Mouse (Mus musculus): ENCODE data around the gene Mettl3. TPM values are rescaled to one million over a fixed set of nuclear protein-coding genes. Genes with fewer than 3 reads are reported as not detected.

Gene Mettl3
- polyA plus RNA-seq, 1 experiment from 2014 or later, result 57.8 TPM

DNA sequence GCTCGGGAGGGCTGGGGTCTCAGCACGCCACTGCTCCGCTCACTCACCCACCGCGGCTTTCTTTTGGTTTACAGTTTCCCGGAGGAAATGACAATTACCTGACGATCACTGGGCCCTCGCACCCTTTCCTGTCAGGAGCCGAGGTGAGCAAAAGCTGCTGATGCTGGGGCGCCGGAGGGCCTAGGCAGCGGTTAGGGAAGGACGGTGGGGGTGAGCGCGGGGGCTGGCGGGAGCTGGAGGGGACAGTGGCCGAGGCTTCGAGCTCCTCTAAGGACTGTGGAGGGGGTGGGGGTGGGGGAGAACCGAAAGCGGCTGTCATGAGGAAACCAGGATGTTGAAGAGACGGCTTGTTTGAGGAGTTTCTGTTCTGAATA lies 25.2 kb downstream of the Mettl3 start:
- Histone ChIP-seq H3K4me2 (replicated peaks) (peak overlapping the region; percentile 75), H3K36me3 (peaks cover 13% of the 10 kb centered on the region), H3K9me3 (no peaks in the 10 kb centered on the region), H3K27ac (peak overlapping the region; percentile 88), H3K9ac (replicated peaks) (peak overlapping the region; percentile 90), H3K27me3 (no peaks in the 10 kb centered on the region), H3K4me3 (replicated peaks) (peak overlapping the region; percentile 90), H3K4me1 (replicated peaks) (peaks cover 17% of the 10 kb centered on the region)
- under 1% methylated on average over 21 of the region's 21 CpGs for WGBS
- peak; percentile 57 for ATAC-seq

DNA sequence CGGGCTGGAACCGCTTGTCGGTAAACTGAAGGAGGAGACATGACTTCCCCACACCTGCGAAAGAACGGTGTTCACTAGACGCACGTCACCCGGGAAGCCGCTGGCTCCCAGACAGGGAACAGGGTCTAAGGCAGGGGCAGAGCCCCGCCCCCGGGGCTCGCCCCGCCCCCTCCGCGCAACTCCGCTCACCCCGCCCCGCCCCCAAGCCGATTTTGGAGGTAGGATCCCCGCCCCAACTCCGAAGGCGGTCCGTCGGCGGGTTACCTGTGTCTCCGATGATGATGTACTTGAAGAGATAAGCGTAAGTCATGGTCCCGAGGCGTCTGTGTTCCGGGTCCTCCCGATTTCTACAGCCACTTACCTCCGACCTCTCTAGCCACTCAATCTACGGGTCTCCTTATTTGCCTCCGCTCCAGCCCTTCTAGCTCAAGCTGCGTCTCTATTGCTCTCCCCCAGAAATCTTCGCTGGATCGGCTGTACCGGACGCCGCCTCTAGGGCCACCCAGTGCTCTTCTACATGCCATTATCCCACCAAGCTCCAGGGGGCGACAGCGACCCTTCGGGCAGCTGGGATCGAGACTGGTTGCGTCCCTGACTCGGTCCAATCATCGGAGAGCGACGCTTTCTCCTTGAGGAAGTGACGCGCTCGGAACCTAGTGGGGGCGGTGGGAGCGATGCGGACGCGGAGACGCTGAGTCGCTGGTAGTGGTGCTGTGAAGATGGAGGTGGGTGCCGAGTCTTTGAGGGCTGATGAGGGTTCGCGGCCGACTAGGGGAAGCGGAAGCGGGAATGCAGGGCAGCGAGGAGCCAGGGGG lies 25.8 kb downstream of the Mettl3 start, which contains the start of the genes Tox4 and Rab2b:
TSS of gene Tox4 (plus strand) at position 215 of the 815 bp plus-strand sequence.
TSS of gene Rab2b (minus strand) at position 614 of the 815 bp plus-strand sequence.
- peak within 1 kb of the TSS; percentile 88 for H3K27ac ChIP-seq

DNA sequence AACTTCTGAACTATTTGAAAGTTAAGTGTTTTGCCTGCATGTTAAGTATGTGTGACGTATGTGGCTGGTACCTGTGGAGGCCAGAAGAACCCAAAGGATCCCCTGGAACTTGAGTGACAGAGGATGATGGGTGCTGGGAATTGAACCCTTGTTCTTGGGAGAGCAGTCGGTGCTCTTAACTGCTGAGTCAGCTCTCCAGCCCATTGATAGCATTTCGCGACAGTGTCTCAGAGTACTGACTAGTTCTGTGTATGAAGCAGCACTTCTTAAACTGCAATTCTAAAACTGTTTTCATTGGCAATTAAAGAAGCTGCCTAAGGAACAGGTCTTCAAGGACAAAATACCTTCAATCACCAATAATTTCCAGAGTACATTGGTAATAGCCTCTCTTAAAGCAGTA lies 27.7 kb downstream of the Mettl3 start:
- H3K4me2 ChIP-seq (replicated peaks), result no peak overlapping the region
- no peaks in the 10 kb centered on the region for H3K9me3 ChIP-seq
- H3K4me3 ChIP-seq (replicated peaks), result no peak overlapping the region
- WGBS, result 91% methylated on average over 4 of the region's 4 CpGs
- H3K27ac ChIP-seq, result no peak overlapping the region
- H3K36me3 ChIP-seq, result peaks cover 34% of the 10 kb centered on the region
- ATAC-seq, result no peak
- H3K9ac ChIP-seq (replicated peaks), result no peak overlapping the region
- peaks cover 17% of the 10 kb centered on the region for H3K4me1 ChIP-seq (replicated peaks)
- no peaks in the 10 kb centered on the region for H3K27me3 ChIP-seq

More for the DNA sequence above, 25.8 kb downstream of the Mettl3 start, which contains the start of the genes Tox4 and Rab2b:
- Histone ChIP-seq H3K9me3 (no peaks in the 10 kb centered on the region), H3K4me2 (replicated peaks) (peak within 1 kb of the TSS; percentile 75), H3K4me3 (replicated peaks) (peak within 1 kb of the TSS; percentile 90), H3K27me3 (no peaks in the 10 kb centered on the region), H3K36me3 (peaks cover 19% of the 10 kb centered on the region), H3K4me1 (replicated peaks) (peaks cover 17% of the 10 kb centered on the region), H3K9ac (replicated peaks) (peak within 1 kb of the TSS; percentile 90)
- peak; percentile 99 for ATAC-seq
- 1% methylated on average over 64 of the region's 66 CpGs for WGBS

DNA sequence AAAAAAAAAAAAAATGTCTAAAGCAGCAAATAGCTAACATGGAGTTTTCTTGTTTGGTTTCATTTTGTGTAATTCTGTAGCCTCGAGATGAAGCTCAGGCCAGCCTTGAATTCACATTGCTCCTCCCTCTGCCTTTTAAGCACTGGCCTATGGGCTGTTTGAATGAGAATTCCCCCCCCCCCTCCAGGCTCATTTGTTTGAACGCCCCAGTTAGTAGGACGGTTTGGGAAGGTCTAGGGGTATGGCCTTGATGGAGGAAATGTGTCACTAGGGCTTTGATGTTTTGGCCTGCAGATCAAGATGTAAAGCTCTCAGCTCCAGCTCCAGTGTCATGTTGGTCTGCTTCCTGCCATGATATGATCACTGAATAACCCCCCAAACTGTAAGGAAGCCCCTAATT lies 32.1 kb downstream of the Mettl3 start:
- no peak for ATAC-seq
- H3K9me3 ChIP-seq, result no peaks in the 10 kb centered on the region
- H3K27me3 ChIP-seq, result no peaks in the 10 kb centered on the region
- H3K4me3 ChIP-seq (replicated peaks), result no peak overlapping the region
- no peak overlapping the region for H3K4me2 ChIP-seq (replicated peaks)
- H3K9ac ChIP-seq (replicated peaks), result no peak overlapping the region
- H3K36me3 ChIP-seq, result peaks cover 52% of the 10 kb centered on the region
- no peak overlapping the region for H3K27ac ChIP-seq
- WGBS, result 75% methylated on average over 3 of the region's 3 CpGs
- peaks cover under 1% of the 10 kb centered on the region; the same call in 1 of the 2 replicates for H3K4me1 ChIP-seq (replicated peaks)

DNA sequence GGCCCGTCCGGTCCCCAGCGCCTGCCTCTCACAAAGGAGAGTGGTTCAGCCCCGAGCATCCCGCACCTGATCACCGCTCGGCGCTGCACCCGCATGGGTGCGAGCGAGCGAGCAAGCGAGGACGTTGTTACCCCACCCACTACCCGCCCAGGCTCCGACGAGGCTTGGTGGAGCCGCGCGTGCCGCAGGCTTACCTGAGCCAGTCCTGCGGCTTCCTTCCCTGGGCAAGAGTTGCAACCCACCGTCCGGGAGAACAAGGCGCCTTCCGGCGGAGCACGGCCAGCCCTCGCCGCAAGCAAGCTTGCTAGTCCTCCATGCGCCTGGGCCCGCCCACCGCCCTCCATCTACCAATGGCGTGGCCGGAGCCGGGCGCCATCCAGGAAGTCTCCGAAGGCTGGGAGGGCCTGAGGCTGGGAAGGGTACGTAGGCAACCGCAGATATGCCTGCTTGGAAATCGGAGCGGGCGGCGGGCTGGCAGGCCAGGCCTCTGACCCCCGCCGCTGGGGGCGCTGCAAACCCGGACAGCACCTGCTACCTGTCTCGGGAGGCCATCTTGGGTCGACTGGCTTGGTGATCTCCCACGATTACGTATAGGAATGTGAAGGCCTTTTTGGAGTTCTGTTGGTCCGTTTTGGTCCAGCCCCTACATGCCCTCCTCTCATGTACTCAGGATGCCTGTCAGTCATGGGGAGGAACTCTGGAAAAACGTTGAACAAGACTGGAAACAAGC lies 47.3 kb downstream of the Mettl3 start, which contains the start of gene Chd8:
TSS of gene Chd8 (minus strand) at position 297 of the 730 bp plus-strand sequence.
- Histone ChIP-seq H3K36me3 (peaks cover 3% of the 10 kb centered on the region; the same call in 1 of the 2 replicates), H3K9me3 (no peaks in the 10 kb centered on the region), H3K27ac (peak within 1 kb of the TSS; percentile 95), H3K4me2 (replicated peaks) (peak within 1 kb of the TSS; percentile 84), H3K9ac (replicated peaks) (peak within 1 kb of the TSS; percentile 91), H3K4me3 (replicated peaks) (peak within 1 kb of the TSS; percentile 83), H3K27me3 (no peaks in the 10 kb centered on the region), H3K4me1 (replicated peaks) (peaks cover 26% of the 10 kb centered on the region)
- WGBS, result under 1% methylated on average over 54 of the region's 54 CpGs
- peak; percentile 100 for ATAC-seq

DNA sequence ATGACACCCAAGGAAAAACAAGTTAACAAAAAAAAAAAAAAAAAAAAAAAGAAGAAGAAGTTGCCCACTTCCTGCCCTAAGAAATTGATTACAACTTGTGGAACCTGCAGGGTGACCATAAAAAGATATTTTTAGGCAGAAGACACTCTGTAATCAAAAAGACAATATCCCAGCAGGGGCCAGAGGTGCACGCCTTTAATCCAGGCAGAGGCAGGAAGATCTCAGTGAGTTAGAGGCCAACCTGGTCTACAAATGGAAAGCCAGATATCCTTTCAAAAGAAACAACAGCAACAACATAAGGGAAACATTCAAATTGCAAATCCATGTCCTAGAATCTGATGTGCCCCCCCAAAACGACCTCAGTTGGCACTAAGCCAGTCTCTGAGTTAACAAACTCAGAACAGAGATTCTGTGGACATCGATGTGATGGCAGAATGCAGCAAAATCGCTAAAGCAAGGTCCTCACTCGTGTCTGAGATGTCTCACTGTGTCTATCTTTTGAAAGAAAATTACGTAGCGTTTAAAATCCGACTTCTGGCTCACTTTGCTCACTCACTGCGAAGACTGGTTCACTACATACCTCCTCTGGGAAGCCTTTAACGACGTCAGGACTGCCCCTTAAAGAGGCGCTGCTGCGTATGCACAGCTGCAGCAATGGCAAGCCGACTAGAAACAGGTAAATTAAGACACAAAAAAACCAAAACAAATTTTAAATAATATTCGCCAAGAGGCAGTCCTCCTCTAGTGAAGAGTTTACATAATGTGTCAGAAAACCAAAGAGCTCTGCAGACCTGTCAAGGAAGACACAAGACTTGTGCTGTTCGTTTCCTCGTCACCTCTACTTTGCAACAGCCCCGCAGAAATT lies 48.4 kb downstream of the Mettl3 start:
- no peaks in the 10 kb centered on the region for H3K27me3 ChIP-seq
- H3K4me2 ChIP-seq (replicated peaks), result peak overlapping the region; percentile 84
- no peak for ATAC-seq
- peak overlapping the region; percentile 83 for H3K4me3 ChIP-seq (replicated peaks)
- 9% methylated on average over 18 of the region's 18 CpGs for WGBS
- H3K36me3 ChIP-seq, result no peaks in the 10 kb centered on the region
- H3K27ac ChIP-seq, result peak overlapping the region; percentile 95; the same call in 1 of the 2 replicates
- H3K9me3 ChIP-seq, result no peaks in the 10 kb centered on the region
- peak overlapping the region; percentile 91 for H3K9ac ChIP-seq (replicated peaks)
- H3K4me1 ChIP-seq (replicated peaks), result peaks cover 26% of the 10 kb centered on the region

DNA sequence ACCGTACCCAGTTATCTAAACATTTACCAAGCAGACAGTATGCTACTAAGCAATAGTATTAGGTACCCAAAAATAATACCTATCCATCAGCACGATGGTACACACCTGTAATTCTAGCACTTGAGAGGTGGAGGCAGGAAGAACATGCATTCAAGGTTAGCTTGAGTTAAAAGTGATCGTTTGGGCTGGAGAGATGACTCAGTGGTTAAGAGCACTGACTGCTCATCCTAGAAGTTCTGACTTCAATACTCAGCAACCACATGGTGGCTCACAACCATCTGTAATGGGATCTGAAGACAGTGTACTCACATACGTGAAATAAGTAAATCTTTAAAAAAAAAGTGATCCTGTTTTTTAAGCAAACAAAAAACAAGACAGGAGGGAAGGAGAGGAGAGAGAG lies 58.8 kb downstream of the Mettl3 start:
- Histone ChIP-seq H3K4me3 (replicated peaks) (no peak overlapping the region), H3K4me1 (replicated peaks) (peaks cover 18% of the 10 kb centered on the region), H3K36me3 (0 out of 2 replicates have a peak, but pooled peaks cover 4% of the 10 kb centered on the region), H3K27ac (no peak overlapping the region), H3K9ac (replicated peaks) (no peak overlapping the region), H3K9me3 (no peaks in the 10 kb centered on the region), H3K4me2 (replicated peaks) (no peak overlapping the region), H3K27me3 (no peaks in the 10 kb centered on the region)
- WGBS, result 86% methylated on average over 4 of the region's 4 CpGs
- no peak for ATAC-seq

Other genes starting within 250 kb of the Mettl3 start
- gene Hnrnpc, start 201.1 kb downstream of the Mettl3 start, polyA plus RNA-seq (2015; fragmentation: Nextera tagmentation; extraction: Ambion mirVana), result 705 and 728 TPM in 2 replicates
- 60.6 and 69.4 TPM in 2 replicates for gene Rpgrip1, start 194.4 kb downstream of the Mettl3 start, polyA plus RNA-seq (2015; fragmentation: Nextera tagmentation; extraction: Ambion mirVana)
- 62.7 and 68.4 TPM in 2 replicates for gene Supt16, start 107.7 kb downstream of the Mettl3 start, polyA plus RNA-seq (2015; fragmentation: Nextera tagmentation; extraction: Ambion mirVana)
- 46.5 and 50.4 TPM in 2 replicates for gene Chd8, start 47.3 kb downstream of the Mettl3 start, polyA plus RNA-seq (2015; fragmentation: Nextera tagmentation; extraction: Ambion mirVana)
- 55.5 and 60.8 TPM in 2 replicates for gene Tox4, start 26.0 kb downstream of the Mettl3 start, polyA plus RNA-seq (2015; fragmentation: Nextera tagmentation; extraction: Ambion mirVana)
- gene Rab2b, start 25.6 kb downstream of the Mettl3 start, polyA plus RNA-seq (2015; fragmentation: Nextera tagmentation; extraction: Ambion mirVana), result 60.6 and 63.4 TPM in 2 replicates
- gene Sall2, start 23.6 kb upstream of the Mettl3 start, polyA plus RNA-seq (2015; fragmentation: Nextera tagmentation; extraction: Ambion mirVana), result 56.6 and 56.9 TPM in 2 replicates
- not detected in 2 replicates for gene Olfr1513, start 51.3 kb upstream of the Mettl3 start, polyA plus RNA-seq (2015; fragmentation: Nextera tagmentation; extraction: Ambion mirVana)
- not detected in 2 replicates for gene Olfr1512, start 74.0 kb upstream of the Mettl3 start, polyA plus RNA-seq (2015; fragmentation: Nextera tagmentation; extraction: Ambion mirVana)
- gene Olfr1511, start 92.3 kb upstream of the Mettl3 start, polyA plus RNA-seq (2015; fragmentation: Nextera tagmentation; extraction: Ambion mirVana), result not detected in 2 replicates
- gene Olfr1510, start 109.2 kb upstream of the Mettl3 start, polyA plus RNA-seq (2015; fragmentation: Nextera tagmentation; extraction: Ambion mirVana), result not detected in 2 replicates
- not detected in 2 replicates for gene Olfr1509, start 137.9 kb upstream of the Mettl3 start, polyA plus RNA-seq (2015; fragmentation: Nextera tagmentation; extraction: Ambion mirVana)
- not detected in 2 replicates for gene Olfr1508, start 162.4 kb upstream of the Mettl3 start, polyA plus RNA-seq (2015; fragmentation: Nextera tagmentation; extraction: Ambion mirVana)
- gene Olfr1507, start 190.6 kb upstream of the Mettl3 start, polyA plus RNA-seq (2015; fragmentation: Nextera tagmentation; extraction: Ambion mirVana), result not detected in 2 replicates